Mouse (Mus musculus): ENCODE data around the gene Plxna4. TPM values are rescaled to one million over a fixed set of nuclear protein-coding genes. Genes with fewer than 3 reads are reported as not detected.

Gene Plxna4
- polyA plus RNA-seq, 1 experiment from 2014 or later: 6.1 TPM

DNA sequence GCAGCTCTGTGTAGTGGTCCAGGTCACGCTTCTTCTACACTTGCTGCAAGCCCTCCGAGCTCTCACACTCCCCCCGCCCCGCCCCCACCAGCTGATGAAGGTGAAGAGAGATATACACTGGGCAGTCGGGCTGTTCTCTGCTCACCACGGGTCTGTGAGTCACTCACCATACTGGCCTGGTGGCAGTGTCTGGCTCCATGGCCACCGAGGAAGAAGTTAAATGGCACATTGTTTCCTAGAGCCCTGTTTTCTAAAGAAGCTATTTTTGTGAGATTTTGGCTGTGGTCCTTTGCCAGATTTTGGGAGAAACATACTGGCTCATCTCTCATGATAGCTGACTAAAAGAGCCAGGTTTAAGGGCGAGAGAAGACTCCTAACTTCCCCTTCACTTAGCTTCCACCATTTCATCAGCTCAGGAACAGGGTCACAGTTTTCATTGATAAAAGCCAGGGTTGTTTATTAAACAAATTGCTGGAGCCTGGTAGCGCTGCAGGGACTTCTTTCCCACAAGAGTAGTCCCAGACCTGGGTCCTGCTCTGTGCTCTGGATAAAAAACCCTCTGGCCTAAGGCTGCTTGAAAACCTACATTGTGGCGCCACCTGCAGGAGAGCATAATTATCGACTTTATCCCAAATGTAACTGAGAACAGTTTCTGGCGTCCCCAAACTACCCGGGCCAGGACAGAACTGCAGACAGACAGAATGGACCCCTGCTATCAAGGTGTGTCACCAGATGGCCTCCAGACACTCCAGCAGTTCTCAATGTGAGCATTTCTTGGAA, 3.2 kb upstream of the Plxna4 start:
- WGBS: 25% methylated on average over 13 of the region's 13 CpGs
- no peaks in the 10 kb centered on the region for H3K36me3 ChIP-seq (ENCODE audit: control insufficient read depth, insufficient read depth, low read length)
- peaks cover 9% of the 10 kb centered on the region; the same call in 1 of the 2 replicates for H3K4me1 ChIP-seq (ENCODE audit: control insufficient read depth, insufficient read depth, low read length)
- H3K27me3 ChIP-seq (replicated peaks; ENCODE audit: control insufficient read depth, insufficient read depth, low read length): peaks cover 55% of the 10 kb centered on the region
- ATAC-seq (ENCODE audit: low read depth) (peak; percentile 59; the same call in 1 of the 2 replicates), DNase-seq (ENCODE audit: low spot score) (peak; percentile 86)
- no peak overlapping the region for H3K4me3 ChIP-seq (ENCODE audit: low read depth, low read length)
- H3K9me3 ChIP-seq (ENCODE audit: control insufficient read depth, low read length): no peaks in the 10 kb centered on the region
- H3K27ac ChIP-seq (replicated peaks; ENCODE audit: low read depth, low read length): no peak overlapping the region
- H3K4me2 ChIP-seq (ENCODE audit: low read depth, low read length): no peak overlapping the region
- no peak overlapping the region for H3K9ac ChIP-seq (ENCODE audit: low read depth, low read length)

DNA sequence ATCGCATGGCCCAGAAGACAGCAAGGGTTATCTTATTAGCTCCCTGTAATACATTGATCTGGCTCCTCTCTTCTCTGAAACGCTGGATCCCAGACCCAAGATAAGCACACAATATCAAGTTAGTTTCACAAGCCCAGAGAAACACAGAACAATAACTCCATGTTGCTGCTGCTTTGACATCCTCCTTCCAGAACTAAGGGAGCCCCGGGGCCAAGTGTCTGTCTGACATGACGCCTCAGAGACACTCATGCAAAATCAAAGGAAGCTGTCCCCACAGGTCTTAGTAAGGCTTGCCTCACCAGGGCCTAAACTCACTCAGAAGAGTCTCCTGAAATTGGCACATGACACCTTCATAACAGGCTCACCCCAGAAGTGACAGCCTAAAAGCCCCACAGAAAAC, 1.6 kb upstream of the Plxna4 start:
- H3K27ac ChIP-seq (replicated peaks; ENCODE audit: low read depth, low read length): no peak overlapping the region
- peaks cover 12% of the 10 kb centered on the region; the same call in 1 of the 2 replicates for H3K4me1 ChIP-seq (ENCODE audit: control insufficient read depth, insufficient read depth, low read length)
- H3K4me2 ChIP-seq (ENCODE audit: low read depth, low read length): no peak overlapping the region
- H3K4me3 ChIP-seq (ENCODE audit: low read depth, low read length): no peak overlapping the region
- no peaks in the 10 kb centered on the region for H3K9me3 ChIP-seq (ENCODE audit: control insufficient read depth, low read length)
- H3K9ac ChIP-seq (ENCODE audit: low read depth, low read length): no peak overlapping the region
- H3K36me3 ChIP-seq (ENCODE audit: control insufficient read depth, insufficient read depth, low read length): no peaks in the 10 kb centered on the region
- 57% methylated on average over 4 of the region's 4 CpGs for WGBS
- H3K27me3 ChIP-seq (replicated peaks; ENCODE audit: control insufficient read depth, insufficient read depth, low read length): peaks cover 71% of the 10 kb centered on the region
- ATAC-seq (ENCODE audit: low read depth) (no peak), DNase-seq (ENCODE audit: low spot score) (no peak)

- Histone ChIP-seq H3K9me3 (ENCODE audit: control insufficient read depth, low read length) (no peaks in the 10 kb centered on the region), H3K27ac (replicated peaks; ENCODE audit: low read depth, low read length) (0 out of 2 replicates have a peak overlapping the region, but pooled peaks have one; percentile 33), H3K27me3 (replicated peaks; ENCODE audit: control insufficient read depth, insufficient read depth, low read length) (peaks cover 67% of the 10 kb centered on the region), H3K9ac (ENCODE audit: low read depth, low read length) (peak overlapping the region; percentile 74), H3K4me2 (ENCODE audit: low read depth, low read length) (peak overlapping the region; percentile 100), H3K4me3 (ENCODE audit: low read depth, low read length) (peak overlapping the region; percentile 66), H3K36me3 (ENCODE audit: control insufficient read depth, insufficient read depth, low read length) (no peaks in the 10 kb centered on the region), H3K4me1 (ENCODE audit: control insufficient read depth, insufficient read depth, low read length) (peaks cover 18% of the 10 kb centered on the region)
- DNase-seq (ENCODE audit: low spot score) (peak; percentile 41), ATAC-seq (ENCODE audit: low read depth) (peak; percentile 39; the same call in 1 of the 2 replicates)
- WGBS: 0% methylated on average over 22 of the region's 82 CpGs
These were observed 619 bp downstream of the Plxna4 start for GRCm38 (mm10) chr6:32587136-32588009.

DNA sequence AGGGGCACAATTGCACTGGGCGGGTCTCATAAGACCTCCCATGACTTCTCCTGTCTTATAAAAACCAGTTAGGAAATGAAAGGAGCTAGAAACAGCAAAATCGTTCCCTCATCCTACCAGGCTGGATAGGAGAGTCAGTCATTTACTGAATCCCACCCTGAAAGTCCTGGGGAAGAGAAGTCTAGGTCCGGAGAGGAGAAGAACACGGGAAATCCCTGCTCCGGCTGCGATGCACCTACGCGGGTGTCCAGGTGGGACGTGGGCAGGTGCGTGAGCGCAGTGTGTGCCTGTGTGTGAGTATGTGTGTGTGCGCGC, 1.2 kb downstream of the Plxna4 start:
- Histone ChIP-seq H3K27ac (replicated peaks; ENCODE audit: low read depth, low read length) (no peak overlapping the region), H3K4me1 (ENCODE audit: control insufficient read depth, insufficient read depth, low read length) (peaks cover 18% of the 10 kb centered on the region), H3K9ac (ENCODE audit: low read depth, low read length) (peak overlapping the region; percentile 74), H3K4me2 (ENCODE audit: low read depth, low read length) (peak overlapping the region; percentile 100), H3K4me3 (ENCODE audit: low read depth, low read length) (peak overlapping the region; percentile 66), H3K27me3 (replicated peaks; ENCODE audit: control insufficient read depth, insufficient read depth, low read length) (peaks cover 61% of the 10 kb centered on the region), H3K9me3 (ENCODE audit: control insufficient read depth, low read length) (no peaks in the 10 kb centered on the region), H3K36me3 (ENCODE audit: control insufficient read depth, insufficient read depth, low read length) (no peaks in the 10 kb centered on the region)
- DNase-seq (ENCODE audit: low spot score): no peak
- WGBS: 3% methylated on average over 11 of the region's 13 CpGs
- no peak for ATAC-seq (ENCODE audit: low read depth)

DNA sequence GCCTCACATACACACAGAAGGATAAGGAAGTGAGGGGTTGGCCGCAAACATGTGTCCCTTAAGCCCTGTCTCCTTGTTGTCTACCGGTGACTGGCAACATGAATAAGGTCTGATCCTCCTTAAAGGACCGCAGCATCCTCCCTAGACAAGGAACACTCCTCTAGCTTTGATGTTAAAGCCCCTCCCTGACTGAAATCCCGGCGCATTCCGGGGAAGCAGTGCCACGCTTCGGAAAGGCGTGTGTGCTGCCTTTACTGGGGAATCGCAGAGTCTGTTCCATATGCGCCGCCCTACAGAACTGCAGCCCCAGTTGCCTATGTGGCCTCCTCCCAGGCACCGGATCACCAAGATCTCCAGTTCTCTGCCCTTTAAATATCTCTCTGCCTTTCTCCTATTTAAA, 1.6 kb downstream of the Plxna4 start:
- Histone ChIP-seq H3K9ac (ENCODE audit: low read depth, low read length) (peak overlapping the region; percentile 74), H3K4me1 (ENCODE audit: control insufficient read depth, insufficient read depth, low read length) (peaks cover 18% of the 10 kb centered on the region), H3K9me3 (ENCODE audit: control insufficient read depth, low read length) (no peaks in the 10 kb centered on the region), H3K27ac (replicated peaks; ENCODE audit: low read depth, low read length) (no peak overlapping the region), H3K27me3 (replicated peaks; ENCODE audit: control insufficient read depth, insufficient read depth, low read length) (peaks cover 61% of the 10 kb centered on the region), H3K4me2 (ENCODE audit: low read depth, low read length) (peak overlapping the region; percentile 100), H3K36me3 (ENCODE audit: control insufficient read depth, insufficient read depth, low read length) (no peaks in the 10 kb centered on the region), H3K4me3 (ENCODE audit: low read depth, low read length) (peak overlapping the region; percentile 66)
- DNase-seq (ENCODE audit: low spot score): peak; percentile 54
- WGBS: 2% methylated on average over 13 of the region's 13 CpGs
- no peak for ATAC-seq (ENCODE audit: low read depth)

DNA sequence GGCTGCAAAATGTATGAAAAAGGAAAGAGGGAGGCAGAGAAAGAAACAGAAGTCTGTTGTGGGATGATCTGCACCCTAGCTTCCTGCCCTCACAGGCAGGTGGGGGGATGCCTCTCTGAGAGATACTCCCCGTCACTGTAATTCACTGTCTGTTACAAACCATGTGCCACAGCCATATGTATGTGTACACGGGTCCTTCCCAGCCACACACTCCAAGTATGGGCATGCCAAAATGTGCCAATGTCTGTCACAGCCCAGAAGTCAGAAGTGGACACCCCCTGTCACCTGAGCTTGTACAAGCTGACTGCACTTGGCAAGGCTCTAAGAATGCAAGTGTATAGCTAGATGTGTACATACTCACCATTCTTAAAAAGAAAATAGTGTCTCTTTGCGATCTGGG, 2.8 kb downstream of the Plxna4 start:
- Histone ChIP-seq H3K27me3 (replicated peaks; ENCODE audit: control insufficient read depth, insufficient read depth, low read length) (peaks cover 50% of the 10 kb centered on the region), H3K4me3 (ENCODE audit: low read depth, low read length) (no peak overlapping the region), H3K9me3 (ENCODE audit: control insufficient read depth, low read length) (no peaks in the 10 kb centered on the region), H3K9ac (ENCODE audit: low read depth, low read length) (no peak overlapping the region), H3K4me1 (ENCODE audit: control insufficient read depth, insufficient read depth, low read length) (peaks cover 18% of the 10 kb centered on the region), H3K36me3 (ENCODE audit: control insufficient read depth, insufficient read depth, low read length) (no peaks in the 10 kb centered on the region), H3K4me2 (ENCODE audit: low read depth, low read length) (peak overlapping the region; percentile 100), H3K27ac (replicated peaks; ENCODE audit: low read depth, low read length) (no peak overlapping the region)
- DNase-seq (ENCODE audit: low spot score) (no peak), ATAC-seq (ENCODE audit: low read depth) (no peak)
- 30% methylated on average over 3 of the region's 3 CpGs for WGBS

DNA sequence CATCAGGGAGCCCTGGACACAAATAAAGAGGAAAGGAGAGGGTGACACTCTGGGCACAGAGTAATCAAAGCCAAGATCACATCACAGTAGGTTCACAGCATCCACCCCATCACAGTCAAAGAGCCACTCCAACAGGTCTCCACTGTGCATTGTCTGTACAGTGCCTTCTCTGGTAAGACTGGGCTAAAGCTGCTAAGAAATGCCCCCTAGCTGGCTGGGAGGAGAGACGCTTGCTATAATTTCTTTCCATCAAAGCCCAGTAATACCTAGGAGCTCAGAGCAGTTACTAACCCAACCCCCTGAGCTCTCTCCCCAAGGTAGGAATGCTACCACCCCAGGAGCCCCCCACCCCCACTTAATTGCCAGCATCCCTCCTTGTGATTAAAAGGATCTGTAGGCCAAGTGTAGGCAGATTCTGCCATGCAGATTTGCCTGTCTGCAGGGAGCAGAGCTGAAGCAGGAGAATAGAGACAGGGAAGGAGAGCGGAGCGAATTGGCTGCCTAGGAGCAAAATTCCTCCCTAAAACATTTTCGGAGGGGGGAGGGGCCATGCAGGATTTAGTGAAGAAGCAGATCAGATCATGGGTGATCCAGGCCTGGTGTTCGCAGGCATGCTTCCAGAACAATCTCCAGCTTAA, 3.6 kb downstream of the Plxna4 start:
- H3K27ac ChIP-seq (replicated peaks; ENCODE audit: low read depth, low read length): no peak overlapping the region
- peak overlapping the region; percentile 100 for H3K4me2 ChIP-seq (ENCODE audit: low read depth, low read length)
- peaks cover 43% of the 10 kb centered on the region for H3K27me3 ChIP-seq (replicated peaks; ENCODE audit: control insufficient read depth, insufficient read depth, low read length)
- DNase-seq (ENCODE audit: low spot score): peak; percentile 37
- peaks cover 18% of the 10 kb centered on the region for H3K4me1 ChIP-seq (ENCODE audit: control insufficient read depth, insufficient read depth, low read length)
- H3K36me3 ChIP-seq (ENCODE audit: control insufficient read depth, insufficient read depth, low read length): no peaks in the 10 kb centered on the region
- H3K4me3 ChIP-seq (ENCODE audit: low read depth, low read length): peak overlapping the region; percentile 3; the same call in 1 of the 2 replicates
- no peak for ATAC-seq (ENCODE audit: low read depth)
- H3K9me3 ChIP-seq (ENCODE audit: control insufficient read depth, low read length): no peaks in the 10 kb centered on the region
- 16% methylated on average over 5 of the region's 5 CpGs for WGBS
- peak overlapping the region; percentile 21; the same call in 1 of the 2 replicates for H3K9ac ChIP-seq (ENCODE audit: low read depth, low read length)

DNA sequence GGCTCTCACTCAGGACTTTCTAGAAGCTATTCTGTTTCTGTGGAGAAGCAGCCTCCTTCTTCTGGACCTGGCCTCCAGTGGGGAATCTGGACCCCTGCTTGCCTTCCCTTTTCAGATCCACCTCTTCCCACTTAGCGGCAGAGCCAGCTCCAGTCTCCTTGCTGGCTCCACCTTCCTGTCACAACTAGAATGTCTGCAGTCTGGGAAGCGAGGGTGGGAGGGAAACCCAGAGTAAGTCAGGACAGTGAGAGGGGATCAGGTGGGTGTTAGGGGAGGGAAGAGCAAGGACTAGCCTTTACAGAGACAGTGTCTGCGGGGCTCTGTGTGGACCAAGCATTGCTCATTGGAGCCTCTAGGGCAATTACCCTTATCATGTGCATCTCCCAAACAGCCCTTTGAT, 4.4 kb downstream of the Plxna4 start:
- no peak for DNase-seq (ENCODE audit: low spot score)
- Histone ChIP-seq H3K4me2 (ENCODE audit: low read depth, low read length) (peak overlapping the region; percentile 23), H3K9ac (ENCODE audit: low read depth, low read length) (no peak overlapping the region), H3K4me1 (ENCODE audit: control insufficient read depth, insufficient read depth, low read length) (peaks cover 18% of the 10 kb centered on the region), H3K27me3 (replicated peaks; ENCODE audit: control insufficient read depth, insufficient read depth, low read length) (peaks cover 35% of the 10 kb centered on the region), H3K4me3 (ENCODE audit: low read depth, low read length) (no peak overlapping the region), H3K36me3 (ENCODE audit: control insufficient read depth, insufficient read depth, low read length) (no peaks in the 10 kb centered on the region), H3K9me3 (ENCODE audit: control insufficient read depth, low read length) (no peaks in the 10 kb centered on the region), H3K27ac (replicated peaks; ENCODE audit: low read depth, low read length) (no peak overlapping the region)
- 7% methylated on average over 3 of the region's 3 CpGs for WGBS
- no peak for ATAC-seq (ENCODE audit: low read depth)
